Mouse (Mus musculus) neural tube, embryonic 13.5 days (tissue): Measurements from ENCODE around the gene Gm28635. TPM values are rescaled to one million over a fixed set of nuclear protein-coding genes. Genes with fewer than 3 reads are reported as not detected.
"Not testable (repeated sequence)": the region's sequence is repeated elsewhere in the genome, so short reads cannot be mapped to it uniquely, and the experiment has no call there.

Source experiments
- ATAC-seq: fragments of 200-750 bp; cut with Nextera tagmentation; 2 replicates; pipeline ENCODE4 v1.8.0; 2017; ENCODE audit warnings: low read depth, mild to moderate bottlenecking, moderate TSS enrichment, moderate library complexity
- H3K27ac ChIP-seq: fragments of 300-500 bp; sonication (generic); replicated peaks from 2 replicates; pipeline ENCODE4 v1.5.1; 2015; ENCODE audit warnings: moderate library complexity, mild to moderate bottlenecking, inconsistent platforms
- H3K27me3 ChIP-seq: fragments of 300-500 bp; sonication (generic); 2 replicates; pipeline ENCODE4 v1.6.1; 2015; ENCODE audit warnings: mild to moderate bottlenecking, inconsistent platforms
- H3K36me3 ChIP-seq: fragments of 300-500 bp; sonication (generic); 2 replicates; pipeline ENCODE4 v1.6.1; 2015; ENCODE audit warnings: mild to moderate bottlenecking, inconsistent platforms
- H3K4me1 ChIP-seq: fragments of 300-500 bp; sonication (generic); replicated peaks from 2 replicates; pipeline ENCODE4 v1.6.1; 2015; ENCODE audit warnings: inconsistent platforms
- H3K4me2 ChIP-seq: fragments of 300-500 bp; sonication (generic); 2 replicates; pipeline ENCODE4 v1.6.1; 2015; ENCODE audit warnings: inconsistent platforms, mild to moderate bottlenecking, moderate library complexity
- H3K4me3 ChIP-seq: fragments of 300-500 bp; sonication (generic); 2 replicates; pipeline ENCODE4 v1.5.1; 2015; ENCODE audit warnings: mild to moderate bottlenecking, inconsistent platforms
- H3K9ac ChIP-seq: fragments of 300-500 bp; sonication (generic); 2 replicates; pipeline ENCODE4 v1.6.1; 2015; ENCODE audit warnings: moderate library complexity, mild to moderate bottlenecking, inconsistent platforms
- H3K9me3 ChIP-seq: fragments of 300-500 bp; sonication (generic); 2 replicates; pipeline ENCODE4 v1.6.1; 2016; ENCODE audit warnings: inconsistent platforms
- WGBS: fragments of 180-500 bp; shearing (Covaris S2); methylation state at CpG from one replicate; pipeline ENCODE4 v1.1.7; 2015; 5-methylcytosine and 5-hydroxymethylcytosine counted together
- polyA plus RNA-seq: library from polyadenylated mRNA; unstranded; fragments of >200 nt; fragmentation: Nextera tagmentation; extraction: Ambion mirVana; gene quantifications from 2 replicates; pipeline ENCODE4 v1.2.1, GENCODE M21; 2015

Gene Gm28635
- polyA plus RNA-seq, 1 experiment from 2014 or later, result not detected

- Histone ChIP-seq H3K27me3 (no peaks in the 10 kb centered on the region), H3K9ac (peak within 1 kb of the TSS; percentile 89), H3K4me2 (peak within 1 kb of the TSS; percentile 88), H3K9me3 (no peaks in the 10 kb centered on the region), H3K4me1 (peaks cover 27% of the 10 kb centered on the region), H3K36me3 (peaks cover 30% of the 10 kb centered on the region), H3K4me3 (peak within 1 kb of the TSS; percentile 99), H3K27ac (peak within 1 kb of the TSS; percentile 74)
- ATAC-seq, result no peak
- WGBS, result 19% methylated on average over 8 of the region's 8 CpGs
These were observed 1.2 kb upstream of the Gm28635 start, which contains the start of gene Tmx2 for GRCm38 (mm10) chr2:84679016-84679415. Tmx2 (minus strand) TSS chr2:84679140.

GRCm38 (mm10) chr2:84677270-84677967, 422 bp downstream of the Gm28635 start:
- Histone ChIP-seq H3K9me3 (no peaks in the 10 kb centered on the region), H3K27ac (peak overlapping the region; percentile 82), H3K36me3 (peaks cover 45% of the 10 kb centered on the region), H3K4me3 (peak overlapping the region; percentile 99), H3K9ac (peak overlapping the region; percentile 79), H3K27me3 (no peaks in the 10 kb centered on the region), H3K4me1 (peaks cover 27% of the 10 kb centered on the region), H3K4me2 (peak overlapping the region; percentile 68)
- WGBS, result 9% methylated on average over 22 of the region's 22 CpGs
- ATAC-seq, result peak; percentile 74

GRCm38 (mm10) chr2:84671535-84671934, 6.3 kb downstream of the Gm28635 start:
- H3K4me1 ChIP-seq, result peaks cover 24% of the 10 kb centered on the region
- H3K9me3 ChIP-seq, ATAC-seq, H3K27me3 ChIP-seq: not testable (repeated sequence)
- H3K4me3 ChIP-seq, result peak overlapping the region; percentile 92; the same call in 1 of the 2 replicates
- WGBS, result 42% methylated on average over 4 of the region's 5 CpGs
- H3K9ac ChIP-seq, result 0 out of 2 replicates have a peak overlapping the region, but pooled peaks have one; percentile 93
- peak overlapping the region; percentile 94; the same call in 1 of the 2 replicates for H3K27ac ChIP-seq
- H3K36me3 ChIP-seq, result peaks cover 41% of the 10 kb centered on the region
- H3K4me2 ChIP-seq, result peak overlapping the region; percentile 83

- H3K27me3 ChIP-seq, result no peaks in the 10 kb centered on the region
- peaks cover 17% of the 10 kb centered on the region for H3K4me1 ChIP-seq
- ATAC-seq, result peak; percentile 98
- peak within 1 kb of the TSS; percentile 83 for H3K4me2 ChIP-seq
- peak within 1 kb of the TSS; percentile 92 for H3K4me3 ChIP-seq
- peak within 1 kb of the TSS; percentile 93 for H3K9ac ChIP-seq
- H3K36me3 ChIP-seq, result peaks cover 36% of the 10 kb centered on the region
- no peaks in the 10 kb centered on the region for H3K9me3 ChIP-seq
- peak within 1 kb of the TSS; percentile 94 for H3K27ac ChIP-seq
- under 1% methylated on average over 20 of the region's 20 CpGs for WGBS
These were observed 7.3 kb downstream of the Gm28635 start, which contains the start of gene Selenoh for GRCm38 (mm10) chr2:84670569-84670933. Selenoh (minus strand) TSS chr2:84670770.

- Histone ChIP-seq H3K9ac (peak overlapping the region; percentile 93), H3K4me1 (peaks cover 17% of the 10 kb centered on the region), H3K4me2 (peak overlapping the region; percentile 83), H3K27me3 (no peaks in the 10 kb centered on the region), H3K4me3 (peak overlapping the region; percentile 92), H3K27ac (peak overlapping the region; percentile 94), H3K36me3 (peaks cover 30% of the 10 kb centered on the region), H3K9me3 (no peaks in the 10 kb centered on the region)
- 3% methylated on average over 39 of the region's 39 CpGs for WGBS
- peak; percentile 87 for ATAC-seq
These were observed 7.8 kb downstream of the Gm28635 start for GRCm38 (mm10) chr2:84669828-84670568.

GRCm38 (mm10) chr2:84666081-84666480, 11.8 kb downstream of the Gm28635 start:
- Histone ChIP-seq H3K36me3 (0 out of 2 replicates have a peak, but pooled peaks cover 3% of the 10 kb centered on the region), H3K4me1 (peaks cover 16% of the 10 kb centered on the region), H3K27ac (no peak overlapping the region), H3K4me2 (no peak overlapping the region), H3K27me3 (no peaks in the 10 kb centered on the region), H3K9me3 (no peaks in the 10 kb centered on the region), H3K4me3 (no peak overlapping the region), H3K9ac (no peak overlapping the region)
- WGBS, result 70% methylated on average over 12 of the region's 12 CpGs
- no peak for ATAC-seq

- Histone ChIP-seq H3K27ac (no peak overlapping the region), H3K9ac (no peak overlapping the region), H3K27me3 (no peaks in the 10 kb centered on the region), H3K4me1 (no peaks in the 10 kb centered on the region), H3K9me3 (no peaks in the 10 kb centered on the region), H3K4me3 (no peak overlapping the region), H3K4me2 (no peak overlapping the region), H3K36me3 (no peaks in the 10 kb centered on the region)
- 27% methylated on average over 2 of the region's 2 CpGs for WGBS
- no peak for ATAC-seq
These were observed 15.0 kb downstream of the Gm28635 start for GRCm38 (mm10) chr2:84662866-84663265.

GRCm38 (mm10) chr2:84660253-84660652, 17.6 kb downstream of the Gm28635 start:
- 73% methylated on average over 3 of the region's 3 CpGs for WGBS
- Histone ChIP-seq H3K9ac (no peak overlapping the region), H3K4me1 (no peaks in the 10 kb centered on the region), H3K4me2 (no peak overlapping the region), H3K9me3 (no peaks in the 10 kb centered on the region), H3K36me3 (no peaks in the 10 kb centered on the region), H3K27me3 (no peaks in the 10 kb centered on the region), H3K27ac (no peak overlapping the region), H3K4me3 (no peak overlapping the region)
- ATAC-seq, result no peak

- Histone ChIP-seq H3K4me2 (no peak within 1 kb of the TSS), H3K9me3 (no peaks in the 10 kb centered on the region), H3K4me1 (no peaks in the 10 kb centered on the region), H3K4me3 (no peak within 1 kb of the TSS), H3K9ac (no peak within 1 kb of the TSS), H3K36me3 (no peaks in the 10 kb centered on the region), H3K27me3 (no peaks in the 10 kb centered on the region), H3K27ac (no peak within 1 kb of the TSS)
- no peak for ATAC-seq
- WGBS, result 93% methylated on average over 32 of the region's 32 CpGs
These were observed 19.0 kb downstream of the Gm28635 start, which contains the start of gene Btbd18 for GRCm38 (mm10) chr2:84658806-84659205. Btbd18 (plus strand) TSS chr2:84659079.

GRCm38 (mm10) chr2:84655864-84656263, 22.0 kb downstream of the Gm28635 start:
- WGBS, result 50% methylated on average over 1 of the region's 1 CpGs
- ATAC-seq, result no peak
- H3K36me3 ChIP-seq, result no peaks in the 10 kb centered on the region

GRCm38 (mm10) chr2:84653354-84653753, 24.5 kb downstream of the Gm28635 start:
- Histone ChIP-seq H3K4me1 (peaks cover 6% of the 10 kb centered on the region; the same call in 1 of the 2 replicates), H3K9ac (no peak overlapping the region), H3K9me3 (no peaks in the 10 kb centered on the region), H3K4me2 (no peak overlapping the region), H3K36me3 (no peaks in the 10 kb centered on the region), H3K4me3 (no peak overlapping the region), H3K27ac (no peak overlapping the region), H3K27me3 (no peaks in the 10 kb centered on the region)
- ATAC-seq, result no peak

More at GRCm38 (mm10) chr2:84655864-84656263, 22.0 kb downstream of the Gm28635 start:
- no peak overlapping the region for H3K27ac ChIP-seq
- no peak overlapping the region for H3K4me2 ChIP-seq
- no peaks in the 10 kb centered on the region for H3K27me3 ChIP-seq
- no peak overlapping the region for H3K4me3 ChIP-seq
- no peak overlapping the region for H3K9ac ChIP-seq
- H3K9me3 ChIP-seq, result no peaks in the 10 kb centered on the region
- H3K4me1 ChIP-seq, result peaks cover 3% of the 10 kb centered on the region; the same call in 1 of the 2 replicates
